In the genomic region with DNA sequence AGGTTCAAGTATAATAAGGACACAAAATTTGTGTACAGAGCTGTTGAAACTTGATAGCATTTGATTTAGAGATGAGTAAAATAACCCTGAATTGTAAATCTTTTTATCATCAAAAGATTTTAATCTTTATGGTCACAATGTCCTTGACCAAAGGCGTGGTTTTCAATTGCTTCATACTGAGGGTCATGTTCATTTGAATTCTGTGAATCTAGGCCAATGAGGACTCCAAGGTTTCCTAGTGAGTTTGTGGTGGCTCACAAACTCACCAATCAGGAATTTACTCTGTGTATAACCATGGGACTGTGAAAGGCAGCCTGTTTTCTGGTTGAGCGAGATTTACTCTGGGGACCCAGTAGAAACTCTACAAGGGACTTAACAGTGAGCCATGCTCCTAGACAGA, we compare ENCODE assay signal across 27 mouse cellular contexts.
A peak's percentile ranks its signal among the peaks of the same experiment; 100 is the strongest.
DNase-seq lines count a peak whose midpoint lies in the region; TF ChIP-seq lines count a peak whose summit lies in the region.
"Had no signal": no experiment of that assay in that cellular context is flagged by ENCODE, and none has a peak within 500 bp of the region (broad histone marks: within the 10 kb centered on the region; RNA-seq: fewer than 3 reads in every experiment).

No protein-coding gene starts in this region.

- no peak overlapping the region for H3K4me3 ChIP-seq in myocyte
- H3K4me3 ChIP-seq: embryonic facial prominence, embryonic 10.5 days; embryonic facial prominence, embryonic 13.5 days; erythroblast, embryonic 14.5 days; forebrain, embryonic 12.5 days; forebrain, embryonic 15.5 days; heart, embryonic 12.5 days; heart, embryonic 15.5 days; hindbrain, embryonic 10.5 days; hindbrain, embryonic 13.5 days; intestine, embryonic 15.5 days had no signal

- no peaks in the 10 kb centered on the region for H3K36me3 ChIP-seq in myocyte (ENCODE audit: control insufficient read depth, insufficient read depth)
- H3K36me3 ChIP-seq: embryonic facial prominence, embryonic 10.5 days; embryonic facial prominence, embryonic 13.5 days; forebrain, embryonic 12.5 days; forebrain, embryonic 15.5 days; heart, embryonic 12.5 days; heart, embryonic 15.5 days; hindbrain, embryonic 10.5 days; hindbrain, embryonic 13.5 days; intestine, embryonic 15.5 days had no signal

- H3ac ChIP-seq in myocyte (ENCODE audit: control insufficient read depth, insufficient read length), result no peak overlapping the region

- DNase-seq in adrenal gland, adult (ENCODE audit: inconsistent age in 2 of 2, low spot score in 1 of 2), result peak; percentile 55 to 91
- DNase-seq in adrenal gland, postnatal 4 days (ENCODE audit: low spot score in 2 of 2), result no peak
- peak; percentile 30 for DNase-seq in 416B (ENCODE audit: low read depth)
- DNase-seq in adrenal gland, postnatal 10 days, result peak; percentile 42
- DNase-seq in layer of hippocampus, adult 9-11 months, result no peak
- no peak for DNase-seq in cerebellum, adult 9-10 months
- DNase-seq: B cell, adult 2 months; cerebellum, adult 11-12 months; cerebellum, adult 8-10 months; cerebellum, postnatal 36 days; embryo, embryonic 11 days; gastrocnemius, postnatal 25 days; heart, adult 18-20 months; heart, postnatal 10 days; heart, postnatal 36 days; kidney, adult 11 months had no signal

- no peak for TF ChIP-seq POLR2A in myocyte (IDR thresholded peaks at IDR 0.05; ENCODE audit: insufficient read length, low read depth)

- no peak overlapping the region for H3K4me2 ChIP-seq in myocyte (ENCODE audit: low read depth)
- H3K4me2 ChIP-seq: embryonic facial prominence, embryonic 13.5 days; forebrain, embryonic 12.5 days; forebrain, embryonic 15.5 days; heart, embryonic 12.5 days; heart, embryonic 15.5 days; hindbrain, embryonic 13.5 days; intestine, embryonic 15.5 days had no signal

- H3K27me3 ChIP-seq in myocyte (ENCODE audit: control insufficient read depth, insufficient read depth, insufficient read length), result no peaks in the 10 kb centered on the region
- H3K27me3 ChIP-seq: embryonic facial prominence, embryonic 13.5 days; forebrain, embryonic 12.5 days; forebrain, embryonic 15.5 days; heart, embryonic 12.5 days; hindbrain, embryonic 13.5 days; intestine, embryonic 15.5 days had no signal

- no peaks in the 10 kb centered on the region for H3K79me2 ChIP-seq in myocyte (ENCODE audit: control insufficient read depth, insufficient read depth)

TF ChIP-seq in myocyte, 11 proteins besides CTCF, POLR2A, EP300 and RAD21:
- TF ChIP-seq CEBPB (IDR thresholded peaks at IDR 0.05; ENCODE audit: insufficient read depth, poor library complexity, severe bottlenecking) (0 out of 2 replicates have a peak, but pooled peaks have one; percentile 29), TCF3 (IDR thresholded peaks at IDR 0.05; ENCODE audit: insufficient read length, low read depth) (no peak)

Comparison
In these comparisons a context has a peak if more than half of its experiments do, and no peak if none do; other contexts are left out.
1. DNase-seq: peak in adrenal gland, adult (2 of 2), 416B (single experiment) and adrenal gland, postnatal 10 days (single experiment); none in adrenal gland, postnatal 4 days (0 of 2), layer of hippocampus, adult 9-11 months (single experiment) and cerebellum, adult 9-10 months (single experiment).